Mouse (Mus musculus) bone marrow, adult 2 months (tissue): ENCODE measurements at regions not wholly inside any gene's neighbourhood (a gene's known extent, or its start where the extent isn't known, plus 50 kb on each side); places are given as distances from the start of the nearest gene placed in this dataset.

Experiments used
- CTCF ChIP-seq: fragments of 200-500 bp; IDR thresholded peaks from 2 replicates; pipeline ENCODE4 v1.5.1; 2011; ENCODE audit warnings: low read length, control low read depth; ENCODE audit not compliant: control insufficient read depth, insufficient read depth
- POLR2A ChIP-seq: fragments of 200-500 bp; IDR thresholded peaks from 2 replicates; pipeline ENCODE4 v1.6.1; 2011; ENCODE audit warnings: low read depth, mild to moderate bottlenecking, control low read depth, low read length, borderline replicate concordance; ENCODE audit not compliant: control insufficient read depth

DNA sequence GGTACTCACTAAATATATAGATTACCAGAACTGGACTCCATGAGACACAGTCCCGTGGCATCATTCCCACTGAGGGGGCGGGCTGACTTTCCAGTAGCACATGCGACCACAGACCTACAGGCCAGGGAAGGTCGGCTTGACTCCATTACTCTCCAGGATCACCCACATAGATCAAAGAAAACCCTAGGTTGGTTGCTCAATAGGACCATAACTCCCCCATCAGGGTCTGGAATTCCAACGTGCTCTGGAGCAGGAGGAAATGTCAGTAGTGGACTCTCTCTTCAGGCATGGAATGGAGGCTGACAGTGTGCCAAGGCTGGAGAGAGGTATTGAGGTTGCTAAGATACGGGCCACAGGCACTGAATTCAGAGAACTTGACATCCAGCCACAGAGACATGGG, 482.0 kb upstream of the Tbx3 start:
- TF ChIP-seq CTCF (no peak), POLR2A (no peak)
